Mouse (Mus musculus): ENCODE data around the gene 4930524B15Rik. TPM values are rescaled to one million over a fixed set of nuclear protein-coding genes. Genes with fewer than 3 reads are reported as not detected.

The 4930524B15Rik gene
- polyA plus RNA-seq (2014; fragmentation: Illumina TruSeq; extraction: RNeasy Lipid Tissue Mini Kit (QIAGEN cat#74804); ENCODE audit: low read depth, low replicate concordance): 76.3 TPM

DNA sequence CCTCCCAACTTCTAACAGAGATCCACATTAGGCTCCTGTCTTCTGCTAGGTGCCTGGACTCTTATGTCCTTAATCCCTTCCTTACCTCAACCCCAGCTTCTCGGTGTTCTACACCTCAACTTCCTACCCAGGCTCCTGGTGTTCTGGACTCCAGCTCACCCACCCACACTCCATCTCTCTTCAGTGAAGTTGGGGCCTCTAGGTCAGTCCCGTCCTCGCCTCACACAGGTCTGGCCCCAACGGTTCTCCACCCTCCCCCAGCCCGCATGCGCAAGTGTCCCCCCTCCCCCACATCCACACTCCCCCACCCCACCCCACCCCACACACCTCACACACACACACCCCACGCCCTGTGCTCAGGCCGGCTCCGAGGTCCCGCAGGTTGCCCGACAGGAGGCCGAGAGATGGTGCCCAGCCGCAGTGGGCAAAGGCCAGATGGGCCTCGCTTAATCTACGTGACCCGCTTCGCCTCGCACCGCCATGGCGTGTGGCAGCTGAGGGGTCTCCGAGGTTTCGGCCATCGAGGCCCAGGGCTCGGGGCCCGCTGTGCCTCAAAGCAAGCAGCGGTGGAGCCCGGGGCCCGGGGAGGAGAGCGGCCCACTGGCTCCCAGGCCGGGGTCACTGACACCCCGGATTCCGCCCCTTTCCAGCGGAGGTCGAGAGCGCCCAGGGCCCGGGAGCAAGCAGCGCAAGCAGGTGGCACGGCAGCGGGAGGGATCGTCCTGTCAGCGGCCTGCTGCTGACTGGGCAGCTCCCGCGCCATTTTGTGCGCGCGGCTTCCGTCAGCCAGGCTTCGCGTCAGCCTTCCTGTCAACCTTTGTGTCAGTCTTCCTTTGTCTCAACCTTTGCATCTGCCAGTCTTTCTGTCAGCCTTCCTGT, at the start of gene 4930524B15Rik:
Gene 4930524B15Rik (plus strand): TSS at position 337 of the 879 bp plus-strand sequence.

DNA sequence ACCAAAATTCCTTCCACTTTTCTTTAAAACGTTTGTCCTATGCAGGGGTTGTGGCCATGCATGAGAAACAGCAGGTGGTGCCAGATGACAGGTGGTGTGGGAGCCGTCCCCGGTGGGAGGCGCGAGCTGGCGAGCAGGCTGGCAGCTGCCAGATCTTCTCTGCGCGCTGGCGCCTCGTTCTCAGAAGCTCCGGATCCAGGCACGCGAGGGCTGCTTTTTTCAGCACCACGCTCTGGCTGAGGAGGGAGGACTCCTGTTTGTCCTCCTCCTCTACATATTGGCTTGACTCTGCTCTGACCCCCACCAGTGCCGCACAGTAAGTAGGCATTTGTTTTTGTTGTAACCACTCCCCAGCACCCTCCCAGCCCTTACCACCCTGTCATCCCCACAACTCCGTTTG, 34.9 kb downstream of the 4930524B15Rik start, which contains the start of gene Nsg2:
Gene Nsg2 (plus strand): TSS at position 183 of the 400 bp plus-strand sequence.

Other genes with a start within 250 kb of the 4930524B15Rik start
- 68.9 TPM for gene Cpeb4, start 93.4 kb upstream of the 4930524B15Rik start, polyA plus RNA-seq (2014; fragmentation: Illumina TruSeq; extraction: RNeasy Lipid Tissue Mini Kit (QIAGEN cat#74804); ENCODE audit: low read depth, low replicate concordance)
- not detected for gene Nsg2, start 34.9 kb downstream of the 4930524B15Rik start, polyA plus RNA-seq (2014; fragmentation: Illumina TruSeq; extraction: RNeasy Lipid Tissue Mini Kit (QIAGEN cat#74804); ENCODE audit: low read depth, low replicate concordance)
- 0.70 TPM for gene Il9r, start 234.7 kb downstream of the 4930524B15Rik start, polyA plus RNA-seq (2014; fragmentation: Illumina TruSeq; extraction: RNeasy Lipid Tissue Mini Kit (QIAGEN cat#74804); ENCODE audit: low read depth, low replicate concordance)
- gene Snrnp25, start 239.8 kb downstream of the 4930524B15Rik start, polyA plus RNA-seq (2014; fragmentation: Illumina TruSeq; extraction: RNeasy Lipid Tissue Mini Kit (QIAGEN cat#74804); ENCODE audit: low read depth, low replicate concordance): 3.6 TPM

Measured in testis, adult 10 weeks (tissue).